Mouse (Mus musculus) central nervous system, embryonic 14 days (tissue): ENCODE data around the gene Plvap. TPM values are rescaled to one million over a fixed set of nuclear protein-coding genes. Genes with fewer than 3 reads are reported as not detected.

Experiments
- polyA plus RNA-seq: library from polyadenylated mRNA; depleted of rRNA; stranded (reverse); fragments of >200 nt; gene quantifications from 2 replicates; pipeline ENCODE4 v1.2.3, GENCODE M21; 2012; rRNA removed

Plvap gene
- polyA plus RNA-seq = 11.4 and 18.7 TPM in 2 replicates

GRCm38 (mm10) chr8:71511644-71512043 lies at the start of gene Plvap:
Gene Plvap, minus strand, starts transcription at chr8:71511752.

GRCm38 (mm10) chr8:71558071-71558957 lies 46.8 kb upstream of the Plvap start, which contains the start of gene Tmem221:
Gene Tmem221, minus strand, starts transcription at chr8:71558871.

GRCm38 (mm10) chr8:71542632-71543343 lies 31.2 kb upstream of the Plvap start, which contains the start of gene Mvb12a:
Gene Mvb12a, plus strand, starts transcription at chr8:71542922.

GRCm38 (mm10) chr8:71537028-71537867 lies 25.7 kb upstream of the Plvap start, which contains the start of gene Bst2:
Gene Bst2, minus strand, starts transcription at chr8:71537456.

GRCm38 (mm10) chr8:71525226-71526050 lies 13.9 kb upstream of the Plvap start, which contains the start of gene Ccdc194:
Gene Ccdc194, minus strand, starts transcription at chr8:71525711.

GRCm38 (mm10) chr8:71487691-71488445 lies 23.7 kb downstream of the Plvap start, which contains the start of gene Gtpbp3:
Gene Gtpbp3, plus strand, starts transcription at chr8:71488103.

GRCm38 (mm10) chr8:71485142-71486135 lies 26.1 kb downstream of the Plvap start, which contains the start of gene Ano8:
Gene Ano8, minus strand, starts transcription at chr8:71485963.

GRCm38 (mm10) chr8:71468916-71469315 lies 42.6 kb downstream of the Plvap start, which contains the start of gene Dda1:
Gene Dda1, plus strand, starts transcription at chr8:71469199.

GRCm38 (mm10) chr8:71464513-71465500 lies 46.7 kb downstream of the Plvap start, which contains the start of gene Mrpl34:
Gene Mrpl34, plus strand, starts transcription at chr8:71464959.

GRCm38 (mm10) chr8:71463188-71464033 lies 48.1 kb downstream of the Plvap start, which contains the start of gene Abhd8:
Gene Abhd8, minus strand, starts transcription at chr8:71463655.

Other genes starting within 250 kb of the Plvap start
- gene Myo9b, start 239.0 kb downstream of the Plvap start, polyA plus RNA-seq = 41.4 and 45.9 TPM in 2 replicates
- gene Haus8, start 238.8 kb downstream of the Plvap start, polyA plus RNA-seq = 33.0 and 35.3 TPM in 2 replicates
- gene Use1, start 144.9 kb downstream of the Plvap start, polyA plus RNA-seq = 175 and 182 TPM in 2 replicates
- gene Ocel1, start 140.5 kb downstream of the Plvap start, polyA plus RNA-seq = 5.5 and 5.6 TPM in 2 replicates
- 41.8 and 52.9 TPM in 2 replicates for gene Nr2f6, start 129.8 kb downstream of the Plvap start, polyA plus RNA-seq
- 9.2 and 11.1 TPM in 2 replicates for gene Ushbp1, start 116.0 kb downstream of the Plvap start, polyA plus RNA-seq
- 130 and 141 TPM in 2 replicates for gene Babam1, start 114.9 kb downstream of the Plvap start, polyA plus RNA-seq
- gene Ankle1, start 105.7 kb downstream of the Plvap start, polyA plus RNA-seq = 24.8 and 26.3 TPM in 2 replicates
- 122 and 130 TPM in 2 replicates for gene Abhd8, start 48.1 kb downstream of the Plvap start, polyA plus RNA-seq
- 88.1 and 98.9 TPM in 2 replicates for gene Mrpl34, start 46.8 kb downstream of the Plvap start, polyA plus RNA-seq
- gene Dda1, start 42.6 kb downstream of the Plvap start, polyA plus RNA-seq = 167 and 174 TPM in 2 replicates
- gene Ano8, start 25.8 kb downstream of the Plvap start, polyA plus RNA-seq = 123 and 140 TPM in 2 replicates
- gene Gtpbp3, start 23.6 kb downstream of the Plvap start, polyA plus RNA-seq = 27.1 and 27.9 TPM in 2 replicates
- 0.59 and 0.60 TPM in 2 replicates for gene Ccdc194, start 14.0 kb upstream of the Plvap start, polyA plus RNA-seq
- 36.4 and 46.8 TPM in 2 replicates for gene Bst2, start 25.7 kb upstream of the Plvap start, polyA plus RNA-seq
- gene Mvb12a, start 31.2 kb upstream of the Plvap start, polyA plus RNA-seq = 81.1 and 89.0 TPM in 2 replicates
- gene Tmem221, start 47.1 kb upstream of the Plvap start, polyA plus RNA-seq = 0.05 and 0.15 TPM in 2 replicates
- not detected in 2 replicates for gene Nxnl1, start 54.8 kb upstream of the Plvap start, polyA plus RNA-seq
- 117 and 122 TPM in 2 replicates for gene Slc27a1, start 57.1 kb upstream of the Plvap start, polyA plus RNA-seq
- gene Pgls, start 80.4 kb upstream of the Plvap start, polyA plus RNA-seq = 133 and 140 TPM in 2 replicates
- 9.8 and 10.5 TPM in 2 replicates for gene Fam129c, start 85.9 kb upstream of the Plvap start, polyA plus RNA-seq
- gene Colgalt1, start 99.2 kb upstream of the Plvap start, polyA plus RNA-seq = 134 and 175 TPM in 2 replicates
- gene Unc13a, start 160.0 kb upstream of the Plvap start, polyA plus RNA-seq = 65.1 and 70.6 TPM in 2 replicates
- gene Jak3, start 164.5 kb upstream of the Plvap start, polyA plus RNA-seq = 4.6 and 6.3 TPM in 2 replicates
- 1.8 and 2.0 TPM in 2 replicates for gene Insl3, start 177.5 kb upstream of the Plvap start, polyA plus RNA-seq
- gene B3gnt3, start 190.0 kb upstream of the Plvap start, polyA plus RNA-seq = 0.51 and 0.57 TPM in 2 replicates
- 151 and 159 TPM in 2 replicates for gene Fcho1, start 214.0 kb upstream of the Plvap start, polyA plus RNA-seq